Mouse (Mus musculus) MEL (cell line): ENCODE data around the gene Sprn.
"Not testable (repeated sequence)": the region's sequence is repeated elsewhere in the genome, so short reads cannot be mapped to it uniquely, and the experiment has no call there.

Experiments used
- CHD2 ChIP-seq: IDR thresholded peaks from 2 replicates; pipeline ENCODE4 v1.6.1; 2011; ENCODE audit warnings: low read length, improper control_type of control experiment
- MXI1 ChIP-seq: IDR thresholded peaks from 2 replicates; pipeline ENCODE4 v1.6.1; 2011; ENCODE audit warnings: mild to moderate bottlenecking, low read depth, low read length, improper control_type of control experiment
- POLR2A ChIP-seq, 2 experiments: IDR thresholded peaks; 2 replicates each; pipeline ENCODE4 v1.6.1; 2011 to 2012; ENCODE audit warnings: low read length in 2 of 2, mild to moderate bottlenecking in 2 of 2, control low read depth in 1 of 2, improper control_type of control experiment in 1 of 2, low read depth in 1 of 2, moderate library complexity in 1 of 2; ENCODE audit not compliant: control insufficient read depth in 1 of 2, insufficient read depth in 1 of 2, poor library complexity in 1 of 2

GRCm38 (mm10) chr7:140132184-140132583 lies 22.5 kb downstream of the Sprn start:
- TF ChIP-seq POLR2A (IDR thresholded peaks at IDR 0.05; ENCODE audit: control insufficient read depth in 1 of 2, insufficient read depth in 1 of 2, low read depth in 1 of 2, low read length in 2 of 2, poor library complexity in 1 of 2); MXI1; CHD2: not testable (repeated sequence)
